Mouse (Mus musculus) liver, embryonic 11.5 days (tissue): Measurements from ENCODE around the gene Iars2. TPM values are rescaled to one million over a fixed set of nuclear protein-coding genes. Genes with fewer than 3 reads are reported as not detected.

ENCODE experiments used
- ATAC-seq: fragments of 200-750 bp; cut with Nextera tagmentation; replicated peaks from 2 replicates; pipeline ENCODE4 v1.8.0; 2017; ENCODE audit warnings: moderate number of reproducible peaks, mild to moderate bottlenecking, moderate TSS enrichment, moderate library complexity; ENCODE audit not compliant: low FRiP score
- DNase-seq: peaks from one replicate; pipeline ENCODE4 v3.0.0-alpha.2; 2017; ENCODE audit warnings: low spot score
- H3K27ac ChIP-seq: fragments of 300-500 bp; sonication (generic); 2 replicates; pipeline ENCODE4 v1.5.1; 2014; ENCODE audit warnings: mild to moderate bottlenecking, low read depth, low read length, control low read depth
- H3K27me3 ChIP-seq: fragments of 300-500 bp; sonication (generic); replicated peaks from 2 replicates; pipeline ENCODE4 v1.6.1; 2014; ENCODE audit warnings: low read length, mixed read lengths; ENCODE audit not compliant: control insufficient read depth, insufficient read depth
- H3K36me3 ChIP-seq: fragments of 300-500 bp; sonication (generic); 2 replicates; pipeline ENCODE4 v1.6.1; 2014; ENCODE audit warnings: mild to moderate bottlenecking, low read length, moderate library complexity, mixed read lengths; ENCODE audit not compliant: control insufficient read depth, insufficient read depth
- H3K4me1 ChIP-seq: fragments of 300-500 bp; sonication (generic); replicated peaks from 2 replicates; pipeline ENCODE4 v1.6.1; 2014; ENCODE audit warnings: low read length, mixed read lengths; ENCODE audit not compliant: control insufficient read depth, insufficient read depth
- H3K4me2 ChIP-seq: fragments of 300-500 bp; sonication (generic); 2 replicates; pipeline ENCODE4 v1.6.1; 2014; ENCODE audit warnings: mild to moderate bottlenecking, control low read depth, moderate library complexity
- H3K4me3 ChIP-seq: fragments of 300-500 bp; sonication (generic); 2 replicates; pipeline ENCODE4 v1.5.1; 2014; ENCODE audit warnings: low read depth, low read length, control low read depth
- H3K9ac ChIP-seq: fragments of 300-500 bp; sonication (generic); 2 replicates; pipeline ENCODE4 v1.6.1; 2014; ENCODE audit warnings: low read depth, low read length, control low read depth
- H3K9me3 ChIP-seq: fragments of 300-500 bp; sonication (generic); 2 replicates; pipeline ENCODE4 v1.6.1; 2016; ENCODE audit warnings: low read length, inconsistent platforms, mixed read lengths; ENCODE audit not compliant: control insufficient read depth
- WGBS: fragments of 180-500 bp; shearing (Covaris S2); extraction: QIAGEN DNeasy Blood & Tissue Kit; methylation state at CpG from one replicate; pipeline ENCODE4 v1.1.7; 2014; 5-methylcytosine and 5-hydroxymethylcytosine counted together
- microRNA counts: library from miRNA; unstranded; fragments of <30 nt; microRNA quantifications from one replicate; lab custom pipeline; 2015
- microRNA-seq: library from miRNA; unstranded; fragments of <30 nt; microRNA quantifications from one replicate; pipeline ENCODE4, GENCODE M21; 2017; ENCODE audit warnings: borderline number of aligned reads
- polyA plus RNA-seq: library from polyadenylated mRNA; unstranded; fragments of >200 nt; fragmentation: Nextera tagmentation; extraction: Ambion mirVana; gene quantifications from 2 replicates; pipeline ENCODE4 v1.2.1, GENCODE M21; 2014

Iars2 gene
- polyA plus RNA-seq, 1 experiment from 2014 or later, result 41.0 TPM

GRCm38 (mm10) chr1:185243013-185243412 lies 86.2 kb downstream of the Iars2 start:
- Histone ChIP-seq H3K9me3 (no peaks in the 10 kb centered on the region), H3K9ac (no peak overlapping the region), H3K27ac (no peak overlapping the region), H3K4me2 (no peak overlapping the region), H3K4me3 (no peak overlapping the region), H3K36me3 (peaks cover 21% of the 10 kb centered on the region), H3K4me1 (no peaks in the 10 kb centered on the region), H3K27me3 (no peaks in the 10 kb centered on the region)
- no peak for ATAC-seq
- WGBS, result 88% methylated on average over 8 of the region's 8 CpGs
- no peak for DNase-seq

- Histone ChIP-seq H3K9ac (no peak overlapping the region), H3K27me3 (no peaks in the 10 kb centered on the region), H3K4me1 (no peaks in the 10 kb centered on the region), H3K27ac (no peak overlapping the region), H3K4me3 (no peak overlapping the region), H3K4me2 (no peak overlapping the region), H3K36me3 (peaks cover 30% of the 10 kb centered on the region), H3K9me3 (no peaks in the 10 kb centered on the region)
- DNase-seq, result no peak
- WGBS, result 88% methylated on average over 4 of the region's 4 CpGs
- peak; percentile 41; the same call in 1 of the 2 replicates for ATAC-seq
These were observed 92.7 kb downstream of the Iars2 start for GRCm38 (mm10) chr1:185236530-185236929.

- no peak for DNase-seq
- no peaks in the 10 kb centered on the region for H3K9me3 ChIP-seq
- no peak overlapping the region for H3K4me3 ChIP-seq
- 87% methylated on average over 5 of the region's 5 CpGs for WGBS
- no peak overlapping the region for H3K9ac ChIP-seq
- ATAC-seq, result no peak
- H3K36me3 ChIP-seq, result peaks cover 27% of the 10 kb centered on the region
- peaks cover under 1% of the 10 kb centered on the region; the same call in 1 of the 2 replicates for H3K4me1 ChIP-seq
- H3K27ac ChIP-seq, result no peak overlapping the region
- H3K4me2 ChIP-seq, result no peak overlapping the region
- no peaks in the 10 kb centered on the region for H3K27me3 ChIP-seq
These were observed 93.4 kb downstream of the Iars2 start for GRCm38 (mm10) chr1:185235837-185236236.

MicroRNAs within 50 kb of the gene (microRNA counts, 519-probe panel; counts per million panel counts)
- microRNA mmu-miR-194 (lab: Ali Mortazavi, UCI) (5,652 counts per million, percentile 58 among the panel's probes with 10 or more counts), microRNA mmu-miR-664 (lab: Ali Mortazavi, UCI) (not detected)

Small RNA genes lying within 50 kb of the gene (microRNA-seq; reads per million reads assigned to microRNA genes)
- gene Mir194-1, result 17.2 reads per million, percentile 29 among the genes with 10 or more reads in this experiment
- 5.6 reads per million, percentile 15 among the genes with 10 or more reads in this experiment for gene Mir215
- 20.1 reads per million, percentile 31 among the genes with 10 or more reads in this experiment for gene Mir664

Other genes starting within 250 kb of the Iars2 start
- 26.4 and 29.6 TPM in 2 replicates for gene Rab3gap2, start 125.3 kb downstream of the Iars2 start, polyA plus RNA-seq
- gene Bpnt1, start 2.8 kb upstream of the Iars2 start, polyA plus RNA-seq, result 28.4 and 29.4 TPM in 2 replicates
- gene Eprs, start 33.6 kb upstream of the Iars2 start, polyA plus RNA-seq, result 180 and 202 TPM in 2 replicates
- 22.8 and 23.5 TPM in 2 replicates for gene Slc30a10, start 125.5 kb upstream of the Iars2 start, polyA plus RNA-seq